Mouse (Mus musculus) stomach, embryonic 16.5 days (tissue): ENCODE results near the gene Atp5b. TPM values are rescaled to one million over a fixed set of nuclear protein-coding genes. Genes with fewer than 3 reads are reported as not detected.
"Not testable (repeated sequence)": the region's sequence is repeated elsewhere in the genome, so short reads cannot be mapped to it uniquely, and the experiment has no call there.

ENCODE experiments used
- ATAC-seq: fragments of 200-750 bp; cut with Nextera tagmentation; 2 replicates; pipeline ENCODE4 v1.8.0; 2017; ENCODE audit warnings: moderate number of reproducible peaks, moderate TSS enrichment; ENCODE audit not compliant: insufficient read depth, low FRiP score
- H3K27ac ChIP-seq: fragments of 300-500 bp; sonication (generic); 2 replicates; pipeline ENCODE4 v1.5.1; 2014; ENCODE audit warnings: low read length
- H3K27me3 ChIP-seq: fragments of 300-500 bp; sonication (generic); 2 replicates; pipeline ENCODE4 v1.6.1; 2014; ENCODE audit warnings: low read length, control low read depth, mixed read lengths; ENCODE audit not compliant: control insufficient read depth, insufficient read depth
- H3K36me3 ChIP-seq: fragments of 300-500 bp; sonication (generic); 2 replicates; pipeline ENCODE4 v1.6.1; 2014; ENCODE audit warnings: low read length; ENCODE audit not compliant: control insufficient read depth, insufficient read depth
- H3K4me1 ChIP-seq: fragments of 300-500 bp; sonication (generic); 2 replicates; pipeline ENCODE4 v1.6.1; 2014; ENCODE audit warnings: low read length, control low read depth, mixed read lengths; ENCODE audit not compliant: control insufficient read depth, insufficient read depth
- H3K4me2 ChIP-seq: fragments of 300-500 bp; sonication (generic); 2 replicates; pipeline ENCODE4 v1.6.1; 2014; ENCODE audit warnings: low read depth, low read length, mixed read lengths
- H3K4me3 ChIP-seq: fragments of 300-500 bp; sonication (generic); replicated peaks from 2 replicates; pipeline ENCODE4 v1.5.1; 2014; ENCODE audit warnings: mild to moderate bottlenecking, low read length
- H3K9ac ChIP-seq: fragments of 300-500 bp; sonication (generic); 2 replicates; pipeline ENCODE4 v1.6.1; 2014; ENCODE audit warnings: low read length
- H3K9me3 ChIP-seq: fragments of 300-500 bp; sonication (generic); replicated peaks from 2 replicates; pipeline ENCODE4 v1.6.1; 2016; ENCODE audit warnings: low read length, control low read depth; ENCODE audit not compliant: control insufficient read depth
- WGBS: fragments of 180-500 bp; shearing (Covaris S2); extraction: QIAGEN DNeasy Blood & Tissue Kit; methylation state at CpG from one replicate; pipeline ENCODE4 v1.1.7; 2014; 5-methylcytosine and 5-hydroxymethylcytosine counted together
- polyA plus RNA-seq: library from polyadenylated mRNA; unstranded; fragments of >200 nt; fragmentation: Nextera tagmentation; extraction: Ambion mirVana; gene quantifications from 2 replicates; pipeline ENCODE4 v1.2.1, GENCODE M21; 2015

The Atp5b gene
- polyA plus RNA-seq, 1 experiment from 2014 or later, result 2,507 TPM

- H3K36me3 ChIP-seq, result peaks cover 32% of the 10 kb centered on the region
- peak overlapping the region; percentile 82 for H3K4me3 ChIP-seq
- H3K4me2 ChIP-seq, result peak overlapping the region; percentile 67
- no peaks in the 10 kb centered on the region for H3K9me3 ChIP-seq
- peak overlapping the region; percentile 92 for H3K9ac ChIP-seq
- H3K27me3 ChIP-seq, result no peaks in the 10 kb centered on the region
- no peak for ATAC-seq
- peaks cover 13% of the 10 kb centered on the region for H3K4me1 ChIP-seq
- WGBS, result under 1% methylated on average over 22 of the region's 22 CpGs
- peak overlapping the region; percentile 79 for H3K27ac ChIP-seq
Measured at GRCm38 (mm10) chr10:128083688-128084087, 615 bp downstream of the Atp5b start.

- Histone ChIP-seq H3K4me1 (peaks cover 13% of the 10 kb centered on the region), H3K27me3 (no peaks in the 10 kb centered on the region), H3K9ac (peak overlapping the region; percentile 92), H3K4me3 (peak overlapping the region; percentile 82), H3K36me3 (peaks cover 35% of the 10 kb centered on the region), H3K9me3 (no peaks in the 10 kb centered on the region), H3K27ac (peak overlapping the region; percentile 79), H3K4me2 (peak overlapping the region; percentile 67)
- no peak for ATAC-seq
- 2% methylated on average over 3 of the region's 3 CpGs for whole genome bisulfite sequencing
Measured at GRCm38 (mm10) chr10:128084160-128084559, 1.1 kb downstream of the Atp5b start.

GRCm38 (mm10) chr10:128086391-128086790 is 3.3 kb downstream of the Atp5b start:
- WGBS, result 74% methylated on average over 6 of the region's 6 CpGs

GRCm38 (mm10) chr10:128087216-128087615 is 4.1 kb downstream of the Atp5b start:
- not testable (repeated sequence) for H3K4me2 ChIP-seq, ATAC-seq, H3K27me3 ChIP-seq, H3K4me3 ChIP-seq, H3K9me3 ChIP-seq, H3K27ac ChIP-seq, H3K9ac ChIP-seq
- H3K36me3 ChIP-seq, result peaks cover 45% of the 10 kb centered on the region
- H3K4me1 ChIP-seq, result peaks cover 20% of the 10 kb centered on the region
- 71% methylated on average over 2 of the region's 2 CpGs for WGBS

More at GRCm38 (mm10) chr10:128086391-128086790, 3.3 kb downstream of the Atp5b start:
- no peaks in the 10 kb centered on the region for H3K27me3 ChIP-seq
- peaks cover 45% of the 10 kb centered on the region for H3K36me3 ChIP-seq
- no peak overlapping the region for H3K27ac ChIP-seq
- ATAC-seq, result no peak
- no peak overlapping the region for H3K4me3 ChIP-seq
- no peak overlapping the region for H3K9ac ChIP-seq
- no peak overlapping the region for H3K4me2 ChIP-seq
- H3K9me3 ChIP-seq, result no peaks in the 10 kb centered on the region
- H3K4me1 ChIP-seq, result peaks cover 16% of the 10 kb centered on the region

- Histone ChIP-seq H3K4me1 (peaks cover 21% of the 10 kb centered on the region), H3K4me3 (no peak overlapping the region), H3K36me3 (peaks cover 45% of the 10 kb centered on the region), H3K9ac (no peak overlapping the region), H3K27ac (no peak overlapping the region), H3K27me3 (no peaks in the 10 kb centered on the region), H3K9me3 (no peaks in the 10 kb centered on the region), H3K4me2 (no peak overlapping the region)
- ATAC-seq, result no peak
- 88% methylated on average over 5 of the region's 5 CpGs for WGBS
Measured at GRCm38 (mm10) chr10:128088181-128088580, 5.1 kb downstream of the Atp5b start.

GRCm38 (mm10) chr10:128089842-128090241 is 6.8 kb downstream of the Atp5b start:
- Histone ChIP-seq H3K4me1 (peaks cover 30% of the 10 kb centered on the region), H3K27ac (no peak overlapping the region), H3K9me3 (no peaks in the 10 kb centered on the region), H3K36me3 (peaks cover 43% of the 10 kb centered on the region), H3K27me3 (no peaks in the 10 kb centered on the region), H3K4me2 (no peak overlapping the region), H3K4me3 (no peak overlapping the region), H3K9ac (no peak overlapping the region)
- ATAC-seq, result no peak
- WGBS, result 59% methylated on average over 5 of the region's 5 CpGs

- peaks cover 23% of the 10 kb centered on the region for H3K4me1 ChIP-seq
- H3K27ac ChIP-seq, result peak overlapping the region; percentile 97
- H3K36me3 ChIP-seq, result peaks cover 33% of the 10 kb centered on the region; the same call in 1 of the 2 replicates
- H3K4me3 ChIP-seq, result peak overlapping the region; percentile 83
- peak overlapping the region; percentile 91 for H3K4me2 ChIP-seq
- H3K9me3 ChIP-seq, result no peaks in the 10 kb centered on the region
- 5% methylated on average over 14 of the region's 14 CpGs for WGBS
- ATAC-seq, result peak; percentile 39
- H3K9ac ChIP-seq, result peak overlapping the region; percentile 87
- no peaks in the 10 kb centered on the region for H3K27me3 ChIP-seq
Measured at GRCm38 (mm10) chr10:128090651-128091563, 7.8 kb downstream of the Atp5b start.

GRCm38 (mm10) chr10:128091564-128092505 is 8.8 kb downstream of the Atp5b start, which contains the start of gene Baz2a:
TSS of gene Baz2a (plus strand) at chr10:128091577.
- H3K9me3 ChIP-seq, result no peaks in the 10 kb centered on the region
- ATAC-seq, result peak; percentile 69
- H3K4me3 ChIP-seq, result peak within 1 kb of the TSS; percentile 83
- WGBS, result 1% methylated on average over 20 of the region's 20 CpGs
- no peaks in the 10 kb centered on the region for H3K27me3 ChIP-seq
- peaks cover 28% of the 10 kb centered on the region for H3K4me1 ChIP-seq
- peak within 1 kb of the TSS; percentile 97 for H3K27ac ChIP-seq
- H3K4me2 ChIP-seq, result peak within 1 kb of the TSS; percentile 91
- peaks cover 25% of the 10 kb centered on the region; the same call in 1 of the 2 replicates for H3K36me3 ChIP-seq
- peak within 1 kb of the TSS; percentile 87 for H3K9ac ChIP-seq
